In genomic region chr10:68353692-68354232, GRCm38 (mm10) we compare ENCODE assay signal across 10 mouse cellular contexts.
A peak's percentile ranks its signal among the peaks of the same experiment; 100 is the strongest.
DNase-seq lines count a peak whose midpoint lies in the region; ATAC-seq lines count a peak whose summit lies in the region.
"Had no signal": no experiment of that assay in that cellular context is flagged by ENCODE, and none has a peak within 500 bp of the region (broad histone marks: within the 10 kb centered on the region; RNA-seq: fewer than 3 reads in every experiment).

No protein-coding gene starts in this region.

- WGBS in embryonic facial prominence, embryonic 11.5 days = 38% methylated on average over 18 of the region's 18 CpGs
- WGBS in heart, embryonic 16.5 days = 62% methylated on average over 18 of the region's 18 CpGs
- 24% methylated on average over 18 of the region's 18 CpGs for WGBS in lung, embryonic 15.5 days

- H3K9ac ChIP-seq in embryonic facial prominence, embryonic 11.5 days (replicated peaks; ENCODE audit: low read length) = no peak overlapping the region
- no peak overlapping the region for H3K9ac ChIP-seq in heart, embryonic 16.5 days (ENCODE audit: low read length)
- no peak overlapping the region for H3K9ac ChIP-seq in lung, embryonic 15.5 days
- H3K9ac ChIP-seq: midbrain, embryonic 15.5 days had no signal

- no peaks in the 10 kb centered on the region for H3K27me3 ChIP-seq in embryonic facial prominence, embryonic 11.5 days (ENCODE audit: control insufficient read depth, insufficient read depth, low read length)
- H3K27me3 ChIP-seq in heart, embryonic 16.5 days (ENCODE audit: control insufficient read depth, insufficient read depth, low read length) = no peaks in the 10 kb centered on the region
- no peaks in the 10 kb centered on the region for H3K27me3 ChIP-seq in lung, embryonic 15.5 days
- H3K27me3 ChIP-seq: midbrain, embryonic 15.5 days had no signal

- H3K4me1 ChIP-seq in embryonic facial prominence, embryonic 11.5 days (ENCODE audit: control insufficient read depth, insufficient read depth, low read length) = no peaks in the 10 kb centered on the region; the same call in 1 of the 2 replicates
- peaks cover 7% of the 10 kb centered on the region; the same call in 1 of the 2 replicates for H3K4me1 ChIP-seq in heart, embryonic 16.5 days (ENCODE audit: control insufficient read depth, insufficient read depth, low read length)
- H3K4me1 ChIP-seq in lung, embryonic 15.5 days = peaks cover 41% of the 10 kb centered on the region

- 0 out of 2 replicates have a peak, but pooled peaks have one; percentile 17 for ATAC-seq in embryonic facial prominence, embryonic 11.5 days (replicated peaks; ENCODE audit: insufficient number of reproducible peaks, low FRiP score, low TSS enrichment, low read depth)
- no peak for ATAC-seq in heart, embryonic 16.5 days (replicated peaks; ENCODE audit: extremely low read depth, insufficient read depth, low FRiP score)
- ATAC-seq in lung, embryonic 15.5 days (ENCODE audit: borderline replicate concordance, extremely low read depth, low FRiP score, low TSS enrichment) = no peak
- ATAC-seq: midbrain, embryonic 15.5 days had no signal

- H3K27ac ChIP-seq in embryonic facial prominence, embryonic 11.5 days (replicated peaks; ENCODE audit: low read depth, low read length) = no peak overlapping the region; the same call in 1 of the 2 replicates
- peak overlapping the region; percentile 35 for H3K27ac ChIP-seq in heart, embryonic 16.5 days (ENCODE audit: low read length)
- peak overlapping the region; percentile 90 for H3K27ac ChIP-seq in lung, embryonic 15.5 days
- H3K27ac ChIP-seq: midbrain, embryonic 15.5 days had no signal

- intact Hi-C loops in heart, postnatal 14 days (cut with DNase I) = no loop called here

- no peaks in the 10 kb centered on the region for H3K9me3 ChIP-seq in embryonic facial prominence, embryonic 11.5 days (replicated peaks; ENCODE audit: control insufficient read depth, low read length)
- H3K9me3 ChIP-seq in heart, embryonic 16.5 days (replicated peaks; ENCODE audit: control insufficient read depth, low read length) = no peaks in the 10 kb centered on the region
- no peaks in the 10 kb centered on the region for H3K9me3 ChIP-seq in lung, embryonic 15.5 days
- H3K9me3 ChIP-seq: midbrain, embryonic 15.5 days had no signal

- DNase-seq in heart, adult 11 months = peak; percentile 96
- no peak for DNase-seq in heart, postnatal 14 days
- DNase-seq in embryonic facial prominence, embryonic 11.5 days (ENCODE audit: low spot score) = peak; percentile 64
- no peak for DNase-seq in T-cell, adult 2 months (ENCODE audit: low spot score)
- DNase-seq in spleen, adult 18-20 months = no peak
- no peak for DNase-seq in urinary bladder, postnatal 10 days (ENCODE audit: low spot score)
- DNase-seq: adrenal gland, adult 8-10 months had no signal

- no peak overlapping the region for H3K4me2 ChIP-seq in embryonic facial prominence, embryonic 11.5 days (ENCODE audit: low read depth, low read length)
- peak overlapping the region; percentile 16 for H3K4me2 ChIP-seq in heart, embryonic 16.5 days (ENCODE audit: low read depth, low read length)
- H3K4me2 ChIP-seq in lung, embryonic 15.5 days = peak overlapping the region; percentile 52
- H3K4me2 ChIP-seq: midbrain, embryonic 15.5 days had no signal

- H3K36me3 ChIP-seq in embryonic facial prominence, embryonic 11.5 days (replicated peaks; ENCODE audit: control insufficient read depth, insufficient read depth, low read depth, low read length) = no peaks in the 10 kb centered on the region
- no peaks in the 10 kb centered on the region for H3K36me3 ChIP-seq in heart, embryonic 16.5 days (ENCODE audit: control insufficient read depth, insufficient read depth)
- no peaks in the 10 kb centered on the region for H3K36me3 ChIP-seq in lung, embryonic 15.5 days
- H3K36me3 ChIP-seq: midbrain, embryonic 15.5 days had no signal

- no peak overlapping the region for H3K4me3 ChIP-seq in embryonic facial prominence, embryonic 11.5 days (ENCODE audit: low read depth, low read length)
- H3K4me3 ChIP-seq in heart, embryonic 16.5 days (ENCODE audit: low read length) = no peak overlapping the region
- H3K4me3 ChIP-seq in lung, embryonic 15.5 days = peak overlapping the region; percentile 24
- H3K4me3 ChIP-seq: midbrain, embryonic 15.5 days had no signal

Comparison
In these comparisons a context has a peak if more than half of its experiments do, and no peak if none do; other contexts are left out.
1. DNase-seq: peak in heart, adult 11 months (single experiment) and embryonic facial prominence, embryonic 11.5 days (single experiment); none in heart, postnatal 14 days (0 of 2), T-cell, adult 2 months (single experiment), spleen, adult 18-20 months (0 of 2) and urinary bladder, postnatal 10 days (single experiment).